Mouse (Mus musculus): Measurements from ENCODE around the gene 2310033P09Rik. TPM values are rescaled to one million over a fixed set of nuclear protein-coding genes. Genes with fewer than 3 reads are reported as not detected.

2310033P09Rik gene
- polyA plus RNA-seq, 1 experiment from 2014 or later = 24.1 TPM

GRCm38 (mm10) chr11:59187706-59188105 lies 20.4 kb upstream of the 2310033P09Rik start:
- Histone ChIP-seq H3K9ac (ENCODE audit: low read depth, low read length) (no peak overlapping the region), H3K9me3 (ENCODE audit: control insufficient read depth) (no peaks in the 10 kb centered on the region), H3K4me2 (replicated peaks; ENCODE audit: low read depth) (no peak overlapping the region), H3K4me1 (replicated peaks; ENCODE audit: control insufficient read depth, insufficient read depth, low read length) (peaks cover 10% of the 10 kb centered on the region; the same call in 1 of the 2 replicates), H3K36me3 (ENCODE audit: control insufficient read depth, insufficient read depth) (peaks cover 29% of the 10 kb centered on the region), H3K27ac (ENCODE audit: low read depth, low read length) (no peak overlapping the region; the same call in 1 of the 2 replicates), H3K4me3 (ENCODE audit: low read depth, low read length) (no peak overlapping the region), H3K27me3 (replicated peaks; ENCODE audit: control insufficient read depth, insufficient read depth, low read length) (no peaks in the 10 kb centered on the region)
- peak; percentile 29; the same call in 1 of the 2 replicates for ATAC-seq
- WGBS = 28% methylated on average over 6 of the region's 6 CpGs
- TF ChIP-seq CTCF (IDR thresholded peaks at IDR 0.05; ENCODE audit: low read depth) = no peak

- H3K27me3 ChIP-seq (replicated peaks; ENCODE audit: control insufficient read depth, insufficient read depth, low read length) = no peaks in the 10 kb centered on the region
- no peaks in the 10 kb centered on the region for H3K9me3 ChIP-seq (ENCODE audit: control insufficient read depth)
- peaks cover 2% of the 10 kb centered on the region; the same call in 1 of the 2 replicates for H3K36me3 ChIP-seq (ENCODE audit: control insufficient read depth, insufficient read depth)
- ATAC-seq = peak; percentile 94
- peak; percentile 29 for TF ChIP-seq CTCF (IDR thresholded peaks at IDR 0.05; ENCODE audit: low read depth)
- H3K27ac ChIP-seq (ENCODE audit: low read depth, low read length) = peak overlapping the region; percentile 73
- H3K9ac ChIP-seq (ENCODE audit: low read depth, low read length) = peak overlapping the region; percentile 51
- H3K4me3 ChIP-seq (ENCODE audit: low read depth, low read length) = peak overlapping the region; percentile 58
- 0 out of 2 replicates have a peak, but pooled peaks cover 3% of the 10 kb centered on the region for H3K4me1 ChIP-seq (replicated peaks; ENCODE audit: control insufficient read depth, insufficient read depth, low read length)
- under 1% methylated on average over 59 of the region's 59 CpGs for WGBS
- H3K4me2 ChIP-seq (replicated peaks; ENCODE audit: low read depth) = peak overlapping the region; percentile 79
Measured at GRCm38 (mm10) chr11:59191231-59192058, 16.7 kb upstream of the 2310033P09Rik start.

GRCm38 (mm10) chr11:59192059-59192386 lies 16.1 kb upstream of the 2310033P09Rik start, which contains the start of gene Guk1:
Gene Guk1 (minus strand): TSS chr11:59192212.
- WGBS = 4% methylated on average over 16 of the region's 16 CpGs
- H3K4me2 ChIP-seq (replicated peaks; ENCODE audit: low read depth) = peak within 1 kb of the TSS; percentile 79
- H3K9me3 ChIP-seq (ENCODE audit: control insufficient read depth) = no peaks in the 10 kb centered on the region
- H3K4me3 ChIP-seq (ENCODE audit: low read depth, low read length) = peak within 1 kb of the TSS; percentile 58
- peak within 1 kb of the TSS; percentile 51 for H3K9ac ChIP-seq (ENCODE audit: low read depth, low read length)
- H3K36me3 ChIP-seq (ENCODE audit: control insufficient read depth, insufficient read depth) = no peaks in the 10 kb centered on the region; the same call in 1 of the 2 replicates
- no peak for TF ChIP-seq CTCF (IDR thresholded peaks at IDR 0.05; ENCODE audit: low read depth)
- ATAC-seq = no peak
- H3K27me3 ChIP-seq (replicated peaks; ENCODE audit: control insufficient read depth, insufficient read depth, low read length) = no peaks in the 10 kb centered on the region
- peak within 1 kb of the TSS; percentile 73 for H3K27ac ChIP-seq (ENCODE audit: low read depth, low read length)
- 0 out of 2 replicates have a peak, but pooled peaks cover 3% of the 10 kb centered on the region for H3K4me1 ChIP-seq (replicated peaks; ENCODE audit: control insufficient read depth, insufficient read depth, low read length)

GRCm38 (mm10) chr11:59196230-59196629 lies 11.9 kb upstream of the 2310033P09Rik start:
- no peak overlapping the region for H3K9ac ChIP-seq (ENCODE audit: low read depth, low read length)
- H3K4me2 ChIP-seq (replicated peaks; ENCODE audit: low read depth) = no peak overlapping the region
- peaks cover 7% of the 10 kb centered on the region; the same call in 1 of the 2 replicates for H3K36me3 ChIP-seq (ENCODE audit: control insufficient read depth, insufficient read depth)
- no peak overlapping the region for H3K27ac ChIP-seq (ENCODE audit: low read depth, low read length)
- no peak overlapping the region for H3K4me3 ChIP-seq (ENCODE audit: low read depth, low read length)
- no peak for TF ChIP-seq CTCF (IDR thresholded peaks at IDR 0.05; ENCODE audit: low read depth)
- peaks cover under 1% of the 10 kb centered on the region; the same call in 1 of the 2 replicates for H3K4me1 ChIP-seq (replicated peaks; ENCODE audit: control insufficient read depth, insufficient read depth, low read length)
- H3K27me3 ChIP-seq (replicated peaks; ENCODE audit: control insufficient read depth, insufficient read depth, low read length) = no peaks in the 10 kb centered on the region
- no peak for ATAC-seq
- no peaks in the 10 kb centered on the region for H3K9me3 ChIP-seq (ENCODE audit: control insufficient read depth)

- H3K27me3 ChIP-seq (replicated peaks; ENCODE audit: control insufficient read depth, insufficient read depth, low read length) = no peaks in the 10 kb centered on the region
- no peak for TF ChIP-seq CTCF (IDR thresholded peaks at IDR 0.05; ENCODE audit: low read depth)
- WGBS = 25% methylated on average over 16 of the region's 16 CpGs
- H3K9me3 ChIP-seq (ENCODE audit: control insufficient read depth) = no peaks in the 10 kb centered on the region
- H3K4me3 ChIP-seq (ENCODE audit: low read depth, low read length) = peak overlapping the region; percentile 92
- peaks cover 21% of the 10 kb centered on the region for H3K36me3 ChIP-seq (ENCODE audit: control insufficient read depth, insufficient read depth)
- H3K4me1 ChIP-seq (replicated peaks; ENCODE audit: control insufficient read depth, insufficient read depth, low read length) = peaks cover 9% of the 10 kb centered on the region; the same call in 1 of the 2 replicates
- ATAC-seq = no peak
- H3K27ac ChIP-seq (ENCODE audit: low read depth, low read length) = peak overlapping the region; percentile 64
- peak overlapping the region; percentile 81 for H3K9ac ChIP-seq (ENCODE audit: low read depth, low read length)
- peak overlapping the region; percentile 87 for H3K4me2 ChIP-seq (replicated peaks; ENCODE audit: low read depth)
Measured at GRCm38 (mm10) chr11:59201216-59202002, 6.7 kb upstream of the 2310033P09Rik start.

Data from intestine, postnatal 0 days (tissue).